Mouse (Mus musculus): Measurements from ENCODE around the gene Casz1.

Gene Casz1

GRCm38 (mm10) chr4:148933109-148933508, 128.9 kb downstream of the Casz1 start:
- DNase-seq (ENCODE audit: low spot score in 2 of 2): no peak

GRCm38 (mm10) chr4:148935211-148935610, 131.0 kb downstream of the Casz1 start:
- no peak for DNase-seq (ENCODE audit: low spot score in 2 of 2)

GRCm38 (mm10) chr4:148936111-148936510, 131.9 kb downstream of the Casz1 start:
- no peak for DNase-seq (ENCODE audit: low spot score in 2 of 2)

- DNase-seq (ENCODE audit: low spot score in 2 of 2): no peak
Observed at GRCm38 (mm10) chr4:148936727-148937126, 132.5 kb downstream of the Casz1 start.

DNA sequence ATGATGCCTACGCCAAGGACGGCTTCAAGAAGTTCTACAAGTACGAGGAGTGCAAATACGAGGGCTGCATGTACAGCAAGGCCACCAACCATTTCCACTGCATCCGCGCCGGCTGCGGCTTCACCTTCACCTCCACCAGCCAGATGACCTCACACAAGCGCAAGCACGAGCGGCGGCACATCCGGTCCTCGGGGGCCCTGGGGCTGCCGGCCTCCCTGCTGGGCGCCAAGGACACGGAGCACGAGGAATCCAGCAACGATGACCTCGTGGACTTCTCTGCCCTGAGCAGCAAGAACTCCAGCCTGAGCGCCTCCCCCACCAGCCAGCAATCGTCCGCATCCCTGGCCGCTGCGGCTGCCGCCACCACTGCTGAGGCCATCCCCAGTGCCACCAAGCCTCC, 134.3 kb downstream of the Casz1 start:
- no peak for DNase-seq (ENCODE audit: low spot score in 2 of 2)

- DNase-seq (ENCODE audit: low spot score in 2 of 2): peak in 1 of 2 experiments; percentile 26
Observed at GRCm38 (mm10) chr4:148940674-148941211, 136.5 kb downstream of the Casz1 start.

GRCm38 (mm10) chr4:148941321-148941720, 137.1 kb downstream of the Casz1 start:
- no peak for DNase-seq (ENCODE audit: low spot score in 2 of 2)

DNA sequence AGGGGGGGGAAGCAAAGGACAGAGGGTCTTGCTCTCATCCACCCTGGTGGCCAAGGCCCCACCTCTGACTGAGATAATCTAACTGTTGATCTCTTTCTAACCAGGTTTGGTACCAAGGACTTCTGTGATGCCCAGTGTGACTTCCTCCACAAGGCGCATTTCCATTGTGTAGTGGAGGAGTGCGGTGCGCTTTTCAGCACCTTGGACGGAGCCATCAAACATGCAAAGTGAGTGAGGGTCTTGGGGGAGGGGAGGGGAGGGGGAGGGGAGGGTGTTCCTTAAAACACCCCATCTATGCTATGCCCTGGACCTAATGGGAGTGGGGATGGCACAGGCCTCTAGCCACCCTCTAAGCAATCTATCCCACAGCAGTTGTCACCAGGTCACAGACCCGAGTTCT, 138.9 kb downstream of the Casz1 start:
- no peak for DNase-seq (ENCODE audit: low spot score in 2 of 2)

GRCm38 (mm10) chr4:148945476-148945881, 141.2 kb downstream of the Casz1 start:
- DNase-seq (ENCODE audit: low spot score in 2 of 2): peak in 1 of 2 experiments; percentile 45

- no peak for DNase-seq (ENCODE audit: low spot score in 2 of 2)
Observed at GRCm38 (mm10) chr4:148946071-148946470, 141.8 kb downstream of the Casz1 start.

DNA sequence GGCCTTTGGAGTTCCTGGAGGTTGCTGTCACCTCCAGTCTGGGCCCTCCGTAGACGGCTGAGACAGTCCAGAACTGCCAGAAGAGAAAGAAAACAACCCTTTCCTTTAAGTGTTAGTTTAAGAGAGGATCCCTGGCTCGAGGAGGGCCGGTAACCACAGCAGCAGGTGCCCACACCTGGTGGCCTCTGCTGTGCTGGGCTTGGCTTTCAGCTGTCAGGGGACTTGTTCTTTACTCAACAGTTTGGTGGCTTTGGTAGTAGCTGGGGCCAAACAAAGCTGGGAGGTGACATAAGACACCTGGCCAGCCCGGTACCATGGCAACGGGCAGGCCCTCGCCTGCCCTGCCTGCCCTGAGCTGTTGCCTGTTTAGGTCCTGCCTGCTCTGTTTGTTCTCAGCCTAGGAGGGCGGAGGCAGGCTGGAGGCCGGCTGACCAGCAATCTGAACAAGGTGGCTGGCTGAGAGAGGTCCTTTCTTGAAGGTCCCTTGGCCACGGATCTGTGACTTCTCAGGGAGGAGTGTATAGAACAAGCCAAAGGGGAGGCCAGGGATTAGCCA, 143.7 kb downstream of the Casz1 start:
- no peak for DNase-seq (ENCODE audit: low spot score in 2 of 2)

- no peak for DNase-seq (ENCODE audit: low spot score in 2 of 2)
Observed at GRCm38 (mm10) chr4:148950487-148950886, 146.3 kb downstream of the Casz1 start.

DNA sequence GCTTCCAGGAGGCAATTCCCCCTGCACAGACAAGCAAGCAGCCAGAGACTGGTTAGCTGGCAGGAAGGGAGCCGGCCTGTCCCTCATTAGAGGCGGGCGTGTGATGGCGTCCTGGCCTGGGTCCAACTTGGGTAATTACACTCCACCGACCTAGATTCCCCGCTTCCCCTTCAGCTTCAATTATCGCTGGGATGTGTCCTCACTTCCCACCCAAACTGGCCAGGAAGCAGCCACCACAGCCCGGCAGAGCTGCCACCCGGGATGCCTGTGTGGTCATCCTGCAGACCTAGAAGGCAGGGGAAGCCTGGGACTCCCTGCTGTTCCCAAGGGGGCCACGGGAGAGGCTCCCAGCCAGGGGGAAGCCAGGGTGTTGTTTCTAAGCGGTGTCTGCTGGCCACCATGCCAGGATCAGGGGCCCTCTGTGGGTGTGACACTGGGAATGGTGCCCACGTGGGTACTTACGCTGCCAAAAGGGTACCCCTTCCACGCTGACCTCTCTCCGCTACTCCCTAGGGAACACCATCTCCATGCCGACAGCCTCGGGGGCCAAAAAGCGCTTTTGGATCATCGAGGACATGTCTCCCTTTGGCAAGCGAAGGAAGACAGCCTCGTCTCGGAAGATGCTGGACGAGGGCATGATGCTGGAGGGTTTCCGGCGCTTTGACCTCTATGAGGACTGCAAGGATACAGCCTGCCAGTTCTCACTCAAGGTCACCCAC, 146.9 kb downstream of the Casz1 start:
- DNase-seq (ENCODE audit: low spot score in 2 of 2): peak in 1 of 2 experiments; percentile 57

- DNase-seq (ENCODE audit: low spot score in 2 of 2): peak in 1 of 2 experiments; percentile 43
Observed at GRCm38 (mm10) chr4:148951821-148952291, 147.6 kb downstream of the Casz1 start.

GRCm38 (mm10) chr4:148952328-148953222, 148.3 kb downstream of the Casz1 start:
- DNase-seq (ENCODE audit: low spot score in 2 of 2): peak in 1 of 2 experiments; percentile 23

DNA sequence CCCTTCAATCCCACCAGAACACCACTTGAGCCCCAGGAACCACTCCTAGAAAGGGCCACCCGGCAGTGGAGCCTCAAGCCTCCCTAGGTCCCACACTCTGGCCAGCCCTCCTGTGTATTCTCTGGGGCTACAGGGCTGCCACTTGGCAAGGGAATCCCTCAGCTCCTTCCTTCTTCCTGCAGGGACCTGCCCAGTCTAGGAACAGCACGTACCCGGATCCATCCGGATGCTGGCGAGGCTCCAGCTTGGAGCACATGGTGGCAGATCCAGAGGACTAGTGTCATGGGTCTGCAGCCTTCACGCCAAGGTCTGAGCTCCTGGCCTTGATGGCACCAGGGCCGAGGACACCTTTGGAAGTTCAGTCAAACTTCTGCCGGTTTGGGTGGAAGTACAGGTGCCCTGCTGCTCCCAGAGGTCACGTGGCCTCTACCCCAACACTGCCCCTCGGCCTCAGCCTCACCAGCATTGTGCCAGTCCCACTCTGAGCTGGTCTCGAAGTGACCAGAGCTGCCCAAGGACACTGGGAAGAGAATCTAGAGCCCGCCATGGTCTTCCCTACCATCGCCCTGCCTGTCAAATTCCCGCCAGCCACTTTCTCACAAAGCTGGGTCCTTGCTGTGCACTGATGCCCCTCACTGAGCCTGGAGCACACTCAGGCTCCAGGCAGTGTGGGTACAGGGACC, 151.0 kb downstream of the Casz1 start:
- DNase-seq (ENCODE audit: low spot score in 2 of 2): no peak

DNA sequence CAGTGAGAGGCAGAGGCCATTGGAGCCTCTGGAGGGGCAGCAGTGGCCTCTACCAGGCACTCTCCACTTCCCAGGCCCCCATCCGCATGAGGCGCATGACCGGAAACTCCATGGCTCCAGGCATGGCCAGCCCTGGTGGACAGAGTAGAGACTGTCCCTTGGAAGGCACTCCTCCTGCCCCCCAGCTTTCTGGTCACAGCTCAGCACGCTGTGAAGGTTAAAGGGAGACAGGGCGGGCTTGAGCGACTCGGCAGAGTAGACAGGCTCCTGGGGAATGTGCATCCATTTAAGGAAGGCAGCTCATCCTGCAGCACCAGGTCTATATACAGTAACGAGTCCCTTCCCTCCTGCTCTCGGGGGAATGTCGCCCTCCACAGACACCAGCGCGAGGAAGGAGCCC, 155.8 kb downstream of the Casz1 start:
- DNase-seq (ENCODE audit: low spot score in 2 of 2): no peak

GRCm38 (mm10) chr4:148961081-148961480, 156.9 kb downstream of the Casz1 start:
- DNase-seq (ENCODE audit: low spot score in 2 of 2): no peak

GRCm38 (mm10) chr4:148962096-148962495, 157.9 kb downstream of the Casz1 start:
- DNase-seq (ENCODE audit: low spot score in 2 of 2): no peak

DNA sequence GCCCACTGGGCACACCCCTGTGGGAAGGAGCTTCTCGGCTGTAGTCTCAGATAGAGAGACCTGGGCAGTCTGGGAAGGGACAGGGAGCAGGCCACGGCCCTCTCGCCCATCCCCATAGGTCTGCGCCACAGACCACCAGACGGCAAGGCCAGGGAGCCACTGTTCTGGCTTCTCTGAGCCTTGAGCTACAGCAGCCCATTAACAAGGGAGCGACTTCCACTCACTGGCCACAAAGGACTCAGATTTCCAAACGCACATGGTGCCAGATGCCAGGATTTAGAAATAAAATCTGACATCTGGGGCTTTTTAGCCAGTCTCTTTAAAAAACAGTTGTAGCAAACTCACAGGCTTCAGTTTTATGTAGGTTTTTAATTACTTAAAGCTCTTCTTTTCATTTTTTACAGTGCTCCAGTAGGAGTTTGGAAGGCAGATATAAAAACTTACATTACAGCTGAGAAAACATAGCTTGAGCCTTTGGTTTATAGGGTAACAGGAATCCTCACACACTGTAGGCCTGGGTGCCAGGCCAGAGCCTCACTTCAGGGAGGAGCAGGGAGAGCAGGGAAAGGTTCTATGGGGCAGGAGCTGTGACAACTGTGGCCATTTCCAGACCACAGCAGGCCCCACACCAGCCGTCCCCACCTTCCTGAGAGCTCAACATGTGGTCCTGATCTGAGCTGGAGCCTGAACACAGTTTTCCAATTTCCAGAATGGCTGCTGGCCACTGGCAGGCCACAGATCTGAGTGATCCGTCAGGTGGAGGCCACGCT, 160.5 kb downstream of the Casz1 start:
- no peak for DNase-seq (ENCODE audit: low spot score in 2 of 2)

DNA sequence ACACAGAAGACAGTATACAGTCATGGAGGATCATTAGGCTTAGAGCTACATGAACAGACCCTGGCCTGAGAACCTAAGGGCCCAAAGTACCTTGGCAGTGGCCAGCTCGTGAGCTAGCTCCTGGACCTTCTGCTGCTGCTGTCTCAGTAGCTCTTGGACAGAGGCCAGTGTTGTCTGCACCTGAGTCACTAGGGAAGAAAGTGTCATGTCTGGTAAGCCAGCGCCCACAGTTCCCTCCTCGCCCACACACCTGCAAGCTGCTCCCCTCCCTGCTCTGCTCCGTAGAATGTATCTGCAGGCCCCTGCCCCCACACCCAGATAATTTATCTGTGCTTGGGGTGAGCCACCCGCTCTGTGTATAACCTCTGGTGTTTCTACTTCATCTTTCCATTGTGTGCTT, 161.9 kb downstream of the Casz1 start:
- peak in 1 of 2 experiments; percentile 60 for DNase-seq (ENCODE audit: low spot score in 2 of 2)
